Mouse (Mus musculus): Measurements from ENCODE around the gene Pgs1.

DNA sequence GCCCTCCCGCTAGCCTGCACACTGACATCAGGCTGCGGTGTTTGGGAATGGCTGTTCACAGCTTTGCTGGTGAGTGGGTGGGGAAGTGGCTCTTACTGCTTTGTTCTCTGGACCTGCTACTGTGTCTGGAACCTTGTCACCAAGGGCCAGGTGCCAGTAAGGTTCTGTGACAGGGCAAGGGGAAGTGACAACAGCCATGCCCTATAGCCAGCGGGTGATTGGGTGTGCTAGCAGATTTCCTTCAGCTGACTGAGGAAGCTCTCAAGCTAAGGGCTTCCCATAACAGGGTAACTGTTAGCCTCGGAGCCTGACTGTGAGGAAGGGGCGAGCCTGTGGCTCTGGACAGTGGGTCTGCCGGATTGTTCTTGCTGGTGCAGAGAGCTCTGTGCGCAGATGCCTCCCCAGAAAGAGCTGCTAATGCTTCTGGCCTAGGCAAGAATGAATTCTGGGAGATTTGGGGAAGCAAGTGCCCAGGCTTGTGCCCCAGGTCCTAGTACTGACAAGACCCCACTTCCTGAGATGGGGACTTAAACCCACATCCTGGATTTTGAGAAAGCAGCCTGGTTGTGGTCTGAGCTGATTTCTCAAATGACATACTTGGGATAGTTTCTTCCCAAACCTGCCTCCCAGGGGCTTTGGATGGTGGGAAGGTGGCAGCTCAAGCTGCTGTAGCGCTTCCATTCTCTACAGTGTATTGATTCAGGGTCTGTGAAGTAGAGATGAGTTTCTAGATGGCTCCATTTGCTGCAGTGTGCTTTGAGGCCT lies 29.5 kb downstream of the Pgs1 start:
- TF ChIP-seq POLR2A (IDR thresholded peaks at IDR 0.05; ENCODE audit: control insufficient read depth, extremely low read depth, insufficient read depth, low read length, poor library complexity) (no peak), CTCF (IDR thresholded peaks at IDR 0.05; ENCODE audit: borderline replicate concordance, control insufficient read depth, extremely low read depth, insufficient read depth, low read length, poor library complexity) (no peak)

Data from thymus, adult 2 months (tissue).